Mouse (Mus musculus) ES-E14 (cell line): ENCODE measurements around the gene Foxn3.

Source experiments
- CHD2 ChIP-seq: IDR thresholded peaks from 2 replicates; pipeline ENCODE4 v1.6.1; 2014; ENCODE audit warnings: mild to moderate bottlenecking, low read depth, low read length, inconsistent platforms
- ZNF384 ChIP-seq: IDR thresholded peaks from 2 replicates; pipeline ENCODE4 v1.6.1; 2012; ENCODE audit warnings: low read depth, low read length, inconsistent platforms

DNA sequence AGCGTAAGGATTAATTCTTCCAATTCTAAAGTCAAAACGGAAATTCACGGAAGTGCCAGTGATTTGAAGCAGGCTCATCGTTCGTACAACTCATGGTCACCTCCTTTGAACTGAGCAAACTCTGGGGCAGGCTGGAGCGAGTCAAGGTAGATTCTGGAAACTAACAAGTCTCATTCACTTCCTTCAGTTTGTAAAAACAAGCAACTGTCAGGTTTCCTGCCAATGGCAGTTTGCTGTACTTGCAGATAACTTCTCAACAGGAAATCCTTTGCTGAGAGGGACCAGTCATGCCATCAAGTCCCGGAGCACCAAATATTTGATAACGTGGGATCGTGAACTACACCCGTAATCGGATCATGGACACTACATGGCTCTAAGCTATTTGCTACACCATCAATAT is 3.9 kb downstream of the Foxn3 start:
- TF ChIP-seq CHD2, result no peak
- no peak for TF ChIP-seq ZNF384
